Mouse (Mus musculus) left cerebral cortex, postnatal 14 days (tissue): ENCODE measurements at regions not wholly inside any gene's neighbourhood (a gene's known extent, or its start where the extent isn't known, plus 50 kb on each side); places are given as distances from the start of the nearest gene placed in this dataset.

Experiments
- DNase-seq, 2 experiments: peaks; one replicate each; pipeline ENCODE4 v3.0.0; 2021 to 2022; ENCODE audit warnings: low spot score in 2 of 2, mixed read lengths in 1 of 2
- intact Hi-C: fragments of 180-260 bp; cut with DNase I; formaldehyde crosslinking; loops from one replicate; pipeline ENCODE4 v1.15.1; 2025

DNA sequence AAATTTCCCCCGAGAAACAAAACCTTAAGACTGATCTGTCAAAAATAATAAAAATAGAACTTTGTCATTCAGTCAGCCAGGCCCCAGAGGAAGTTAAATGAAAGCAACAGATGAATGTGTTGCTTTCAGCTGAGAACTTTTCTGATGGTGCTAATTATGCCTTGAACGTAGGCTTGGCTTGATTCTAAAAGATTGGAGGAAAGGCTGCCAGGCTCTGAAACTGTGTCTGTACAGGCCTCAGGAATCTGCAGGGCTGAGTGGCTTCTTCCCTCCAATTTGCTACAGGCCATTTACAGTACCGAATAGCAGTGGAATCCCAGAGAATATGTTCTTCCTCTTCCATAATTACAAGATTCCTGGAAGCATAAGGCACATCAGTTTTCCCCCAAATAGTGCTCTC lies 1103.2 kb upstream of the Crim1 start:
- peak; percentile 8 to 10 for DNase-seq
- intact Hi-C loops: no loop called here

GRCm38 (mm10) chr17:77099040-77099589 lies 1100.9 kb upstream of the Crim1 start:
- DNase-seq: no peak
- intact Hi-C loops: no loop called here

DNA sequence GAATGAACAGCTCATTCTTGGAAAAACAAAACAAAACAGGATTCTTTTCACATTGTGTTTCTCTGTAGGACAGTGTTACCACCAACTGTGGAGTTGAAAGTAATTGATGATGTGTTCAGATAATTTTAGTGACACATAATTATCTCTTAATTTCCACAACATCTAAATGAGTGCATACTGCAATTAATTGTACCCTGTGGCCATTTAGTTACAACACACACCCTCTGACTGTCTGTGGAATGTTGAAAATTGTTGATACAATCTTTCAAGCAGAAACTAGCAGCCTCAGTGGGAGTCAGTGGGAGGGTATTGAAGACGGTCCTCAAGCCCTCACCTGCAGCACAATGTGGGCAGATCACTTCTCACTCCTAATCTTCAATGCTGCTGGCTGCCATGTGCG lies 1084.1 kb upstream of the Crim1 start:
- DNase-seq: no peak
- intact Hi-C loops: no loop called here

GRCm38 (mm10) chr17:77116972-77117371 lies 1083.1 kb upstream of the Crim1 start:
- intact Hi-C loops: no loop called here
- DNase-seq: no peak

- intact Hi-C loops: no loop called here
- DNase-seq: no peak
Measured at GRCm38 (mm10) chr17:77118481-77118880, 1081.6 kb upstream of the Crim1 start.

DNA sequence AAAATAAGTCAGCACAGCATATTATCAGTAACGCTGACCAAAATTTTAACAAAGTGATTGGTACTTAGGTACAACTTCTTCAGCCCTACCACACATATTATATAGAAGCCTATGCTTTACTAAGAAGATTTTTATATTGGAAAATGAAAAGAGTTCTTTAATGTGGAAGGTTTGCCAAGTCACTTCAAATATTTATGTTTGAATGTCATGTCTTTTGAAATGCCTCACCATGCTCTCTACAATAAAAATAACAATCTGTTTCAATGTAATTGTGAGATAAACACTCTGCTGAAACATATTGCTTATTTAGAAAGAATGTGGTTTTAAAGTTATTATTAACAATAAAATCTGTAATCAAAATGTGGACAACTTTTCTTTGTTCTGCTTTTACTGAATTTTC lies 1073.0 kb upstream of the Crim1 start:
- no peak for DNase-seq
- intact Hi-C loops: no loop called here
